Mouse (Mus musculus): ENCODE results near the gene Rpf2. TPM values are rescaled to one million over a fixed set of nuclear protein-coding genes. Genes with fewer than 3 reads are reported as not detected.

Rpf2 gene
- 60.5 TPM for polyA plus RNA-seq (2014; fragmentation: Illumina TruSeq; extraction: RNeasy Lipid Tissue Mini Kit (QIAGEN cat#74804); ENCODE audit: low read depth, low replicate concordance)

GRCm38 (mm10) chr10:40246374-40247165 lies at the start of gene Rpf2:
Gene Rpf2 (minus strand): TSS chr10:40247036.

GRCm38 (mm10) chr10:40257414-40258255 lies 10.8 kb upstream of the Rpf2 start, which contains the start of gene Gtf3c6:
Gene Gtf3c6 (minus strand): TSS chr10:40258108.

Other genes with a start within 250 kb of the Rpf2 start
- gene Mfsd4b1, start 221.8 kb downstream of the Rpf2 start, polyA plus RNA-seq (2014; fragmentation: Illumina TruSeq; extraction: RNeasy Lipid Tissue Mini Kit (QIAGEN cat#74804); ENCODE audit: low read depth, low replicate concordance) = not detected
- 8.7 TPM for gene Slc16a10, start 104.8 kb downstream of the Rpf2 start, polyA plus RNA-seq (2014; fragmentation: Illumina TruSeq; extraction: RNeasy Lipid Tissue Mini Kit (QIAGEN cat#74804); ENCODE audit: low read depth, low replicate concordance)
- 81.2 TPM for gene Gtf3c6, start 11.1 kb upstream of the Rpf2 start, polyA plus RNA-seq (2014; fragmentation: Illumina TruSeq; extraction: RNeasy Lipid Tissue Mini Kit (QIAGEN cat#74804); ENCODE audit: low read depth, low replicate concordance)
- gene Amd1, start 55.1 kb upstream of the Rpf2 start, polyA plus RNA-seq (2014; fragmentation: Illumina TruSeq; extraction: RNeasy Lipid Tissue Mini Kit (QIAGEN cat#74804); ENCODE audit: low read depth, low replicate concordance) = 163 TPM
- 38.9 TPM for gene Cdk19, start 92.5 kb upstream of the Rpf2 start, polyA plus RNA-seq (2014; fragmentation: Illumina TruSeq; extraction: RNeasy Lipid Tissue Mini Kit (QIAGEN cat#74804); ENCODE audit: low read depth, low replicate concordance)